Mouse (Mus musculus) olfactory bulb, adult 2 months (tissue): ENCODE measurements at regions not wholly inside any gene's neighbourhood (a gene's known extent, or its start where the extent isn't known, plus 50 kb on each side); places are given as distances from the start of the nearest gene placed in this dataset.

Experiments used
- H3K27ac ChIP-seq: fragments of 200-500 bp; 2 replicates; pipeline ENCODE4 v1.5.1; 2012; ENCODE audit warnings: low read depth, low read length; ENCODE audit not compliant: insufficient read depth
- H3K4me1 ChIP-seq: fragments of 200-500 bp; 2 replicates; pipeline ENCODE4 v1.6.1; 2012; ENCODE audit warnings: low read length; ENCODE audit not compliant: control insufficient read depth, insufficient read depth
- H3K4me3 ChIP-seq: fragments of 200-500 bp; 2 replicates; pipeline ENCODE4 v1.5.1; 2012; ENCODE audit warnings: mild to moderate bottlenecking, low read depth, low read length, moderate library complexity; ENCODE audit not compliant: insufficient read depth
- CTCF ChIP-seq: fragments of 200-500 bp; IDR thresholded peaks from 2 replicates; pipeline ENCODE4 v1.5.1; 2012; ENCODE audit warnings: low read depth, mild to moderate bottlenecking, low read length, moderate library complexity; ENCODE audit not compliant: insufficient read depth
- POLR2A ChIP-seq: fragments of 200-500 bp; IDR thresholded peaks from 2 replicates; pipeline ENCODE4 v1.6.1; 2012; ENCODE audit warnings: mild to moderate bottlenecking, low read depth, low read length, moderate library complexity; ENCODE audit not compliant: insufficient read depth
- WGBS: fragments of 180-500 bp; shearing (Covaris S2); methylation state at CpG from one replicate; pipeline ENCODE4 v1.1.7; 2018; 5-methylcytosine and 5-hydroxymethylcytosine counted together

DNA sequence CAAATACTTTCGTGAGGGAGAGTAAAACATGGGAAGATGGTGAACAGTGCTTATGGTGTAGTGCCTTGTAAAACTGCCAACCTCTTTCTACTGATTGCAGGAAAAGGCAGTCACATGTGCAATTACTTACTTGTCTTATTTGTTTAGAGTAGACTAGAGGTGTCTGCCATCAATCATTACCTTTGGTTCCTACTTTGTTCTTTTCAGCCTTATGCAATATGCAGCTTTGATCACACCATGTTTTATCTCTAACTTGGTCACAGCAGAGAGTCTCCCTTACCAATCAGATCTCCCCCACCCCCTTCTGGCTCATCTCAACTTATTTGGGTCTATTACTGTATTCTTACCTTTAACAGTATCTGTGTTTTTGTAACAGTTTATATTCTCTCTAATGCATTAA, 1043.2 kb downstream of the Car8 start:
- no peak for TF ChIP-seq POLR2A
- no peak for TF ChIP-seq CTCF
- Histone ChIP-seq H3K4me3 (no peak overlapping the region), H3K4me1 (no peaks in the 10 kb centered on the region), H3K27ac (no peak overlapping the region)
- 90% methylated on average over 1 of the region's 1 CpGs for WGBS

DNA sequence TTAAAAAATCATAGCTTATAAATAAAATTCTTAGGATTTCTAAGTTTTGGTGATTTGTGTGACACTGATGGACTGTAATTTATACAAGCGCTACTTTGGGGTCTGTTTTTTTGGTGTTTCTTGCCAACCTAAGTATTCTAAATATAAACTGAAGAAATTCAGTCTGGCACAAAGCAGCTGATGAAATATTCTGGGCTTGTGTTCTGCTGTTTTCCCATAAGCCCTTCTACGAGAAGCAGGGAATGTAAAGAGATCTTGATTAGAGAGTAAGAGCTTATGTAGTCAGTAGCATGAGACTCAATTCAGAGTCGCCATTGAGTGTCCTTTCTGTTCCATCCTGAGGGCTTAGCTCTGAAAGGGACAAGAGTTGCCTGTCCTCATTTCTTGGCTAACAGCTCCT, 1046.9 kb downstream of the Car8 start:
- Histone ChIP-seq H3K4me3 (no peak overlapping the region), H3K4me1 (no peaks in the 10 kb centered on the region), H3K27ac (no peak overlapping the region)
- TF ChIP-seq POLR2A = no peak
- no peak for TF ChIP-seq CTCF
- 55% methylated on average over 3 of the region's 3 CpGs for WGBS

DNA sequence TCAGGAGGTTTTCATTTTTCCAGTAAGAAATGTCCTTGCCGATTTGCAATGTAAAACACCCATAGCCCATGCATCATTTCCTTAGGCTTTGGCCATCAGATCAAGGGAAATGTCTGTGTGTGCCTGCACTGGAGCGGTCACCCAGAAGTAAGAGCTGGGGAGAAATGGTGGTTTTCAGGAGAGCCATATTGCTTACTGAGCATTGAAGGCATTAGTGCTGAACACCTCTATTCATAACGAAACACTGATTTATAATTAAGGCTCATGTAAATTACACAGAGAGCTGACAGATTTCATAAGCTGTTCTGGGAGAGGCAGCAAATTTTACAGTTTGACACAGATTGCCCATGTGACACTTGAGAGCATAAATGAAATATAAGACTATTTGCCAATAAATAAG, 1047.6 kb downstream of the Car8 start:
- no peak overlapping the region for H3K27ac ChIP-seq
- WGBS = 87% methylated on average over 3 of the region's 3 CpGs
- H3K4me1 ChIP-seq = no peaks in the 10 kb centered on the region
- TF ChIP-seq POLR2A = no peak
- no peak for TF ChIP-seq CTCF
- no peak overlapping the region for H3K4me3 ChIP-seq

DNA sequence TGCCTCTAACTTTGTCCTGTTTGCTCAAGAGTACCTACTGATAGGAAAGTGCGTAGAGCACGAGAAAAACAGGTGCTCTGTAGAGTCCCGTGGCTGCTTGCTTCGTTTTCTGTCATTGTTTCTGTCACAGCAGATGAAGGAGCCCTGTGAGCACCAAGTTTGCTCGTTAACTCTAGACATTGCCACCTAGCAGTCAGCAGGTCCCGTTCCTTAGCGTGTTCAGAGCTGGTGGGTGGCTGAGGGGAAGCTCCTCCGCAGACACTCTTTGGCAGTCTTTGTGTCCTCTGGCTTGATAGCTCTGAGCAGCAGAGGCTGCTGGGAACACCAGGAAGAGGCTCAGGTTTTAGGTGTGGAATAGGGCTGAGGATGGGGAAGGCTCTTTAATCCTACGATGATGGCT, 1063.8 kb downstream of the Car8 start:
- H3K27ac ChIP-seq = no peak overlapping the region
- no peaks in the 10 kb centered on the region for H3K4me1 ChIP-seq
- TF ChIP-seq POLR2A (no peak), CTCF (no peak)
- 72% methylated on average over 9 of the region's 9 CpGs for WGBS
- no peak overlapping the region for H3K4me3 ChIP-seq

DNA sequence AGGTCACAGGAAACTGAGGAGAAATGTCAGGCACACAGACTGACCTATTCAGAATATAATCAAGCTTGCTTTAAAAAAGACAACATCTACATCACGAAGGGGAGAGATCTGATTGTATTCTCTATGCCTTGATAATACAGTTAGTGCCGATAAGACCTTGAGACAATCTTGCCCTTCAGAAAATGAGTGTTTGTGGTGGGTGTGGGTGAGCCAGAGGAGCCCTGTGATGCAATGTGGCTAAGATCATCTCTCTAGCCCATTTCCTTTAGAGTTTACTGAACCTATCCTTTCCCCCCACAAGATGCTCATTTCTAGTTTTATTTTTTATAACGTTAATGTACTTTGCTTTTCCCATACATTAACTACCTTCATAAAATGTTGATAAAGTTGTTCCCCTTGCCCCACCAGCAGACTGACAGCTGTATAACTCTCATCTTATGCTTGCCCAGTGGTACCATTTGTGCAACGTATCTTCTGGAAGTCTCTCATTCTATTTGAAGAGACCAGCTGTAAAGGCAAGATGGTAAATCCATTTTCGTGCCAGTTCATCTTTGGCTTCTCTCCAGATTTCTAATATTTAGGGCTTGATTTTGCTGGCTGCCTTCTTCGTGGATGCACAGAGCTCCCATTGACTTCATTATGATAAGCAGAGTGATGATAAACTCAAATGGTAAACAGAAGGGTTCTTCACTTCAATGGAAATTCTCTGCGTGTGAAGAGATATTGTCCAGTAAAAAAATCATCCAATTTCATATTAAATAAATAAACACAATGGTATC, 1066.1 kb downstream of the Car8 start:
- 80% methylated on average over 7 of the region's 7 CpGs for WGBS
- H3K27ac ChIP-seq = no peak overlapping the region
- TF ChIP-seq POLR2A (no peak), CTCF (no peak)
- no peak overlapping the region for H3K4me3 ChIP-seq
- H3K4me1 ChIP-seq = no peaks in the 10 kb centered on the region

DNA sequence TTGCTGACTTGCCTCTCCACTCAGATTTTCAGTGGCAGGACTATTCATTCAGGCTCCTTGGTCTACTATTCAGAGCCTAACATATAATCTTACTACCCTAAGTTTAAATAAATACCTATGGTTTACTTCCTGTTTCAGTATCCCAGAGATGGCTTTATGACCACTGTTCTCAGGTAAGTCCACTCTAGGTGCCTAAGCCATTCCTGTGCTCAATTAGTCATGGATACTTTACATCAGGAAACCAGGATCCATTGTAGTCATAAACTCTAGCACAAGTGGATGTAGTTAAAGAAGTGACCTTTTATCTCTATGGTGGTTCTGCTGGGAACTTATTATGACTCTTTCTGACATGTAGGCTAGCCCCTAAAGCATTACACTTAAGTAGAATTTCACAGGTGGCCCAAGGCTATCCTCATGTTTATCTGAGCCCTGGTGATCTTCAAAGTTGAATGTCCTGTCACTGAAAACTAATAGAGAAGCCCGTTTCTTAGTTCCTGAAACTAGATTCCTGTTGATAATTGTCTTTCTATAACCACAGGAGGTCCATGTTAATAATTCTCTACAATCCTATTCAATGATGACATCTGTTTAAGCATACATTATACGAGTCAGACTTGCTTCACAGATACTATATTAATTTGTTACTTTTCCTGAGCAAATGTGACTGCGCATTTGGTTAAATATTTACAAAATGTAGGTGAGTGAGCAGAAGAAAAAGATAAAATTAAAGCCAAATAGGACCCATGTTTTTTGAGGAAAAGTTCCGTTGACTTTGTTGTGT, 1067.0 kb downstream of the Car8 start:
- Histone ChIP-seq H3K4me1 (no peaks in the 10 kb centered on the region), H3K27ac (no peak overlapping the region), H3K4me3 (no peak overlapping the region)
- no peak for TF ChIP-seq CTCF
- TF ChIP-seq POLR2A = no peak
- 88% methylated on average over 4 of the region's 4 CpGs for WGBS

DNA sequence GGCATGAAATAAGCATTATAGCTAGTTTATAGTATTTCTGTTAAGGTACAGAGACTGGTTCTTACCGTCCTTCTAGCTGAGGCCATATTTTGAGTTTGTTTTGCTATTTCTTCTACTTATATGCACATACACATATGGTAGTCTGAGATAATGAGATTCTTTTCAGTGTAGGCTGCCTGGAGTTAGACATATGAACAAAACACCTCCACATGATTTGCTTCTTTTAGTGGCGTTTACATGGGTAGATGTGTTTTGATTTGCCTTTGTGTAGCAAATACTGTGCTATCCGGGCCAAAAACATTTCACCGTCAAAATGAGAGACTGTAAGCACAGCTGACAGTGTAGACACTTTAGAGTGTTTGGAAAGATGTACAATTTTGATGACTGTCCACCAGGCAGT, 1077.4 kb downstream of the Car8 start:
- 70% methylated on average over 4 of the region's 4 CpGs for WGBS
- H3K27ac ChIP-seq = no peak overlapping the region
- H3K4me1 ChIP-seq = no peaks in the 10 kb centered on the region
- no peak overlapping the region for H3K4me3 ChIP-seq
- TF ChIP-seq CTCF (no peak), POLR2A (no peak)

DNA sequence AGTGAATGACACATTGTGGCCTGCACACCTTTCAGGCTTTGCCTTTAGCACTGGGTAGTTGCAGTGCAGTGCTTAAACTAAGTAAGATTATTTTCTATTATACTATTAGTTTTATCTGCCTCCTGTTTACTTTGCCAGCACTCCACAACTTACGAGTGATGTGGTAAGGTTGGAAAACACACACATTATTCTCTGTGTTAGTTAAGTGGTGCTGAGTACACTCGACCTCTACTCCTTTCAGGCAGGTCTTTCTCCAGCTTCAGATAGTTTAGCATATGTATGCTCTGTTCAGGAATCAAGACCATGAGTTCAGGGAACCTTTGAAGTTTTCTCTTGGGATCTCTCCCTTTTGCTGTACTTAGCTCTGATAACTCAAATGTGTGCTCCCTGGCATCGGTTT, 1081.0 kb downstream of the Car8 start:
- TF ChIP-seq CTCF (no peak), POLR2A (no peak)
- H3K4me3 ChIP-seq = no peak overlapping the region
- WGBS = 79% methylated on average over 3 of the region's 3 CpGs
- H3K27ac ChIP-seq = no peak overlapping the region
- H3K4me1 ChIP-seq = no peaks in the 10 kb centered on the region

DNA sequence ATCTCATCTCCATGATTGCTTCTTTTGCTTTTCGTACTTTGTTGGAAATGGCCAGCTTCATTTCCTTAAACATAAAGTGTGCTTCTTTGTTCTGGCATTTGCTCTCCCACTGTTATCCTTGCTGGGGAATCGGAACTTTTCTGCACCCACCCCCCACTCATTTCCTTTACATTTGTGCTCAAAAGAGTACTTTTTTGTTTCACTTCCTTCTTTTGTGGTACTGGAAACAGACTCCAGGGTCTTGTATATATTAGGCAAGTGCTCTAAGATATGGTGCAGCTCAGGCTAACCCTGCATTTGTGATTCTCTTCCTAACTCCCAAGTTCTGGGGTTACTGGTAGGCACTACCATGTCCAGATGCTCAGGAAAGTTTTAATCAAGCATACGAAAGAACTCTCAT, 1084.6 kb downstream of the Car8 start:
- WGBS = 57% methylated on average over 3 of the region's 3 CpGs

More for the DNA sequence above, 1084.6 kb downstream of the Car8 start:
- no peaks in the 10 kb centered on the region for H3K4me1 ChIP-seq
- no peak for TF ChIP-seq CTCF
- TF ChIP-seq POLR2A = no peak
- H3K4me3 ChIP-seq = no peak overlapping the region
- no peak overlapping the region for H3K27ac ChIP-seq
